Mouse (Mus musculus) embryonic facial prominence, embryonic 14.5 days (tissue): ENCODE measurements around the gene Gm3415. TPM values are rescaled to one million over a fixed set of nuclear protein-coding genes. Genes with fewer than 3 reads are reported as not detected.

ENCODE experiments used
- polyA plus RNA-seq: library from polyadenylated mRNA; unstranded; fragments of >200 nt; fragmentation: Nextera tagmentation; extraction: Ambion mirVana; gene quantifications from 2 replicates; pipeline ENCODE4 v1.2.1, GENCODE M21; 2014

Gene Gm3415
- polyA plus RNA-seq, 1 experiment from 2014 or later = not detected

Other genes with a start within 250 kb of the Gm3415 start
- gene Wasf3, start 171.2 kb upstream of the Gm3415 start, polyA plus RNA-seq = 1.6 and 1.7 TPM in 2 replicates
- not detected in 2 replicates for gene Gm6408, start 74.2 kb upstream of the Gm3415 start, polyA plus RNA-seq
- gene Gm6370, start 64.8 kb upstream of the Gm3415 start, polyA plus RNA-seq = not detected in 2 replicates
- gene 4930449I24Rik, start 53.7 kb upstream of the Gm3415 start, polyA plus RNA-seq = not detected in 2 replicates
- gene Gm3402, start 42.0 kb upstream of the Gm3415 start, polyA plus RNA-seq = not detected in 2 replicates
- gene Gm3404, start 30.3 kb upstream of the Gm3415 start, polyA plus RNA-seq = not detected in 2 replicates
- gene Gm3409, start 18.5 kb upstream of the Gm3415 start, polyA plus RNA-seq = not detected in 2 replicates
- gene Gpr12, start 29.1 kb downstream of the Gm3415 start, polyA plus RNA-seq = 0.26 TPM in 1 of 2 replicates, not detected in the other
- gene Usp12, start 238.9 kb downstream of the Gm3415 start, polyA plus RNA-seq = 14.0 and 14.2 TPM in 2 replicates